ENCODE assay signal across 9 mouse cellular contexts in the genomic region with DNA sequence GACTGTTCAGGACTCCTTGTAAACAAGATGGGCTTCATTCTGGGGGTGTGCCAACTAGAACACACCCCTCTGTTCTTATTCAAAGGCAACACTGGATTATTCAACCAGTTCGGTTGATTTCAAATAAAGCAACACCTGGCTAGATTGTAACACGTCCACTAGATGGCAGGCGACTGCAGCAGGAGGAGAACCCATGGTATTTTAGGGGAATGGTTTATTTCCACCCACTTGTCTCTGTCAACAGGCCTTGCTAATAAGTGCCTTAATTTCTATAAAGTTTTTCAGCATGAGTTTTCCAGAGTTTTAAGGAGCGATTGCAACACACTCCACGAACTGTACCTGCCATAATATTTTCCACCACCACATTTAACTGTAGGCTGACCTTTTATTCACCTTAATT.
DNase-seq lines count a peak whose midpoint lies in the region; ATAC-seq and TF ChIP-seq lines count a peak whose summit lies in the region.
"Had no signal": no experiment of that assay in that cellular context is flagged by ENCODE, and none has a peak within 500 bp of the region (broad histone marks: within the 10 kb centered on the region; RNA-seq: fewer than 3 reads in every experiment).

No protein-coding gene starts in this region.

- peak; percentile 80 for TF ChIP-seq RAD21 in CH12.LX (IDR thresholded peaks at IDR 0.05; ENCODE audit: low read depth, low read length)

- peak; percentile 66 to 83 for TF ChIP-seq CTCF in CH12.LX (conservative IDR thresholded peaks at IDR 0.05 in 1 of 2, IDR thresholded peaks at IDR 0.05 in 1 of 2; ENCODE audit: low read depth in 2 of 2, low read length in 2 of 2)

- no peak overlapping the region for H3K4me3 ChIP-seq in heart, embryonic 12.5 days
- no peak overlapping the region for H3K4me3 ChIP-seq in CH12.LX (replicated peaks in 1 of 3; ENCODE audit: low read depth in 2 of 3, low read length in 2 of 3, poor library complexity in 1 of 3)
- H3K4me3 ChIP-seq: liver, embryonic 13.5 days had no signal

- H3K27me3 ChIP-seq in heart, embryonic 12.5 days (replicated peaks), result 0 out of 2 replicates have a peak, but pooled peaks cover 4% of the 10 kb centered on the region
- H3K27me3 ChIP-seq in CH12.LX (replicated peaks), result no peaks in the 10 kb centered on the region
- H3K27me3 ChIP-seq: liver, embryonic 13.5 days had no signal

- dilution Hi-C loops in CH12.LX (cut with MboI; ENCODE audit: extremely low pct_ligation_motif_present, extremely low pct_unique_long_range_greater_than_20kb, low sequenced_read_pairs), result no loop called here

- ATAC-seq in heart, embryonic 12.5 days (ENCODE audit: insufficient number of reproducible peaks, low FRiP score), result no peak

- in situ Hi-C loops in CH12.LX (cut with MboI; ENCODE audit: low pct_ligation_motif_present, low pct_unique_long_range_greater_than_20kb, low sequenced_read_pairs), result loop anchor here (25.0 kb wide), 1 partner anchor 262 kb away; no protein-coding TSS in a partner anchor

- H3K79me2 ChIP-seq in CH12.LX (replicated peaks; ENCODE audit: control insufficient read depth, extremely low read depth, insufficient read depth, poor library complexity, severe bottlenecking), result no peaks in the 10 kb centered on the region

- peak; percentile 4 to 43 for DNase-seq in heart, adult 18-20 months
- DNase-seq in CH12.LX (ENCODE audit: extremely low read depth), result peak; percentile 61
- DNase-seq in cerebellum, adult 9-10 months, result peak; percentile 56
- DNase-seq in gastrocnemius, postnatal 10 days, result peak; percentile 37
- peak; percentile 53 to 70 for DNase-seq in layer of hippocampus, postnatal 10 days (ENCODE audit: low spot score in 2 of 2)
- DNase-seq in lung, postnatal 36 days, result peak; percentile 60
- peak; percentile 2 to 3 for DNase-seq in thymus, postnatal 36 days
- DNase-seq: liver, embryonic 13.5 days had no signal

- no peaks in the 10 kb centered on the region for H3K36me3 ChIP-seq in heart, embryonic 12.5 days
- no peaks in the 10 kb centered on the region for H3K36me3 ChIP-seq in CH12.LX (replicated peaks in 1 of 2; ENCODE audit: control insufficient read depth in 1 of 2, insufficient read depth in 1 of 2, low read length in 1 of 2)
- H3K36me3 ChIP-seq: liver, embryonic 13.5 days had no signal

- no peaks in the 10 kb centered on the region for H3K9me3 ChIP-seq in heart, embryonic 12.5 days (replicated peaks)
- no peaks in the 10 kb centered on the region for H3K9me3 ChIP-seq in CH12.LX (replicated peaks; ENCODE audit: low read length)
- H3K9me3 ChIP-seq: liver, embryonic 13.5 days had no signal

- TF ChIP-seq EP300 in CH12.LX (IDR thresholded peaks at IDR 0.05; ENCODE audit: low read length), result no peak

- H3K4me1 ChIP-seq in heart, embryonic 12.5 days (replicated peaks), result no peaks in the 10 kb centered on the region
- H3K4me1 ChIP-seq in CH12.LX (ENCODE audit: control insufficient read depth in 1 of 2, insufficient read depth in 2 of 2), result peaks cover 0 to 5% of the 10 kb centered on the region in 2 experiments; a peak in 1 of 4 replicates
- H3K4me1 ChIP-seq: liver, embryonic 13.5 days had no signal

- H3K27ac ChIP-seq in heart, embryonic 12.5 days (ENCODE audit: poor library complexity, severe bottlenecking), result no peak overlapping the region
- no peak overlapping the region for H3K27ac ChIP-seq in CH12.LX (ENCODE audit: insufficient read depth, low read depth)
- H3K27ac ChIP-seq: liver, embryonic 13.5 days had no signal

- no peak overlapping the region for H3K9ac ChIP-seq in heart, embryonic 12.5 days
- no peak overlapping the region for H3K9ac ChIP-seq in CH12.LX (ENCODE audit: insufficient read depth, low read depth)
- H3K9ac ChIP-seq: liver, embryonic 13.5 days had no signal

- WGBS in heart, embryonic 12.5 days, result 7% methylated on average over 5 of the region's 5 CpGs

- TF ChIP-seq POLR2A in CH12.LX (IDR thresholded peaks at IDR 0.05; ENCODE audit: low read depth, low read length), result no peak

- no peak overlapping the region for H3K4me2 ChIP-seq in heart, embryonic 12.5 days
- no peak overlapping the region for H3K4me2 ChIP-seq in CH12.LX (ENCODE audit: insufficient read depth, low read depth, poor library complexity, severe bottlenecking)
- H3K4me2 ChIP-seq: liver, embryonic 13.5 days had no signal

TF ChIP-seq in CH12.LX, 34 proteins besides CTCF, POLR2A, EP300 and RAD21:
- TF ChIP-seq BHLHE40 (IDR thresholded peaks at IDR 0.05; ENCODE audit: low read depth, low read length) (no peak), SMC3 (IDR thresholded peaks at IDR 0.05; ENCODE audit: low read depth, low read length) (peak; percentile 63)

Comparison
In these comparisons a context has a peak if more than half of its experiments do, and no peak if none do; other contexts are left out.
1. DNase-seq: peak in every context shown above with its lines; median percentile 62 in layer of hippocampus, postnatal 10 days; 61 in CH12.LX; 60 in lung, postnatal 36 days; 56 in cerebellum, adult 9-10 months; 37 in gastrocnemius, postnatal 10 days; 24 in heart, adult 18-20 months; 2 in thymus, postnatal 36 days.